Mouse (Mus musculus) ES-Bruce4 (cell line): ENCODE results near the gene Itgb6. TPM values are rescaled to one million over a fixed set of nuclear protein-coding genes. Genes with fewer than 3 reads are reported as not detected.

Experiments used
- H3K27ac ChIP-seq: 2 replicates; pipeline ENCODE4 v1.5.1; 2012; ENCODE audit warnings: low read length, inconsistent platforms; ENCODE audit not compliant: insufficient read depth
- H3K27me3 ChIP-seq: 2 replicates; pipeline ENCODE4 v1.6.1; 2012; ENCODE audit warnings: mild to moderate bottlenecking, low read length, inconsistent platforms; ENCODE audit not compliant: control insufficient read depth, poor library complexity, insufficient read depth, severe bottlenecking
- H3K36me3 ChIP-seq: 2 replicates; pipeline ENCODE4 v1.6.1; 2012; ENCODE audit warnings: inconsistent platforms, mild to moderate bottlenecking, low read length, moderate library complexity; ENCODE audit not compliant: control insufficient read depth, poor library complexity, insufficient read depth, severe bottlenecking
- H3K4me1 ChIP-seq: one replicate; pipeline ENCODE4 v1.8.1; 2011; ENCODE audit warnings: low read length; ENCODE audit not compliant: control insufficient read depth, insufficient read depth
- H3K4me3 ChIP-seq: 2 replicates; pipeline ENCODE4 v1.5.1; 2011; ENCODE audit warnings: low read depth, mild to moderate bottlenecking, low read length
- H3K9ac ChIP-seq: 2 replicates; pipeline ENCODE4 v1.6.1; 2012; ENCODE audit warnings: low read depth, mild to moderate bottlenecking, inconsistent platforms; ENCODE audit not compliant: poor library complexity, severe bottlenecking
- H3K9me3 ChIP-seq: replicated peaks from 2 replicates; pipeline ENCODE4 v1.6.1; 2012; ENCODE audit warnings: mild to moderate bottlenecking, low read length, inconsistent platforms; ENCODE audit not compliant: control insufficient read depth, poor library complexity, insufficient read depth, severe bottlenecking
- CTCF ChIP-seq: IDR thresholded peaks from one replicate; pipeline ENCODE4 v1.8.1; 2011; ENCODE audit warnings: low read depth, low read length
- EP300 ChIP-seq: IDR thresholded peaks from 2 replicates; pipeline ENCODE4 v1.6.1; 2011; ENCODE audit warnings: low read depth, low read length; ENCODE audit not compliant: insufficient read depth
- POLR2A ChIP-seq: IDR thresholded peaks from one replicate; pipeline ENCODE4 v1.8.1; 2011; ENCODE audit warnings: low read length; ENCODE audit not compliant: insufficient read depth
- polyA plus RNA-seq: library from polyadenylated mRNA; stranded (reverse); fragments of >200 nt; gene quantifications from 2 replicates; pipeline ENCODE4 v1.2.4, GENCODE M21; 2011; ENCODE audit warnings: low read depth; ENCODE audit not compliant: missing spikeins, insufficient read depth, insufficient read length

Itgb6 gene
- polyA plus RNA-seq, 1 experiment = 0.28 TPM

DNA sequence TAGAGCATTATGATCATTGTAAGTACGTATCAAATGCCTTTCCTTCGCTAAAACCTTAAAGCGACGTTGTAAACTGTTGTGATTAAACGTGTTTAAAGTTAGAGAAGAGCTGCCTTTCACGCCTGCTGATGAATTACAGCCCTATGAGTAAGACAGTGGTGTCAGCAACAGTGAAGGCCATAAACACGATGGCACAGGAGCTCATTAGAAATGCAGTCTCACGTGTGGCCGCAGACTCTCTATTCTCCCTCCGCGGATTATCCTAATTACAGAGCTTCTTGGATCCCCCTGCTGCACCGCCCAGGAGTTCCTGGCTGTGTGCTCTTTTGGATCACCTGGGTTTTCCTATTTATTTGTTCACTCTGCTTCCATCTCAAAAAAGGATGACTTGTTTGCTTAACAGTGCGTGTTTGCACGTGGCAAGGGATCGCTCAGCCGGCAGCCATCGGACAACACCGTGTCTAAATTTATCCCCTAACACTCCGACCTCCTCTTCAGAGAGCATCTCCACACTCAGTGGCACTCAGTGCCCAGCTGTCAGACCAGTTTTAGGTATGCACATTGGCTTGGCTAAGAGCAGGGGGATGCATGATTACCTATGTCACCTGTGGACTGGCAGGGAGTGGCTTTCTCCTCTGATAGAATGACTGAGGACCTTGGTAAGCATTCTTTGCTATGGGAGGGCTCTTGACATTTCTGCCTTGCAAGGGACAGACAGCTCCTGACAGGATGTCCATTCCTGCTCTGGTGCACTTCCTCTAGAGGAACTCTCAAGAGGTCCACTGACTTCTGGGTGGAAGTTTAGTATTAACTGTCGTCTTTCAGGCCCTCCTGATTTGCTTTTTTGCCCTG is 85.3 kb downstream of the Itgb6 start:
- H3K4me1 ChIP-seq = no peaks in the 10 kb centered on the region
- no peaks in the 10 kb centered on the region for H3K9me3 ChIP-seq
- no peaks in the 10 kb centered on the region for H3K36me3 ChIP-seq
- no peak for TF ChIP-seq POLR2A
- no peak for TF ChIP-seq EP300
- TF ChIP-seq CTCF = no peak
- no peaks in the 10 kb centered on the region; the same call in 1 of the 2 replicates for H3K27me3 ChIP-seq
- H3K4me3 ChIP-seq = no peak overlapping the region
- H3K27ac ChIP-seq = no peak overlapping the region
- no peak overlapping the region for H3K9ac ChIP-seq

DNA sequence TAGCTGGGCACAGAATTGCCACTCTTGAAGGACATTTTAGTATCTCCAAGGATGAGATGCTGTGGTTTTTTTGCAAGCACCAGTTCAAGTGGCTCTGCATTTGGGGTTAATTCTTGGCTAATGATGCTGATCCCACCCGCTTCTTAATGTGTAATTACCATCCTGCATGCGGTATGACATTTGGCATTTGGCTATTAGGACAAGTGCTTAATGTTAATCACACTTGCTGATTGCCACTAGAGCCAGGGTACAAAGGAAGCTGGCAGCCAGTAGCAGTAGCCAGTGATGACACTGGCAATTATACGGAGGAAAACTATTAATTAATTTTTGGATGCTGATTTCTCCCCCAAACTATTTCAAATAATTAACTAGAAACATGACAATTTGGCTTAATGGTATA is 86.0 kb downstream of the Itgb6 start:
- Histone ChIP-seq H3K27ac (no peak overlapping the region), H3K4me1 (no peaks in the 10 kb centered on the region), H3K9ac (no peak overlapping the region), H3K4me3 (no peak overlapping the region), H3K36me3 (no peaks in the 10 kb centered on the region), H3K27me3 (no peaks in the 10 kb centered on the region; the same call in 1 of the 2 replicates), H3K9me3 (no peaks in the 10 kb centered on the region)
- TF ChIP-seq CTCF (no peak), EP300 (no peak), POLR2A (no peak)

DNA sequence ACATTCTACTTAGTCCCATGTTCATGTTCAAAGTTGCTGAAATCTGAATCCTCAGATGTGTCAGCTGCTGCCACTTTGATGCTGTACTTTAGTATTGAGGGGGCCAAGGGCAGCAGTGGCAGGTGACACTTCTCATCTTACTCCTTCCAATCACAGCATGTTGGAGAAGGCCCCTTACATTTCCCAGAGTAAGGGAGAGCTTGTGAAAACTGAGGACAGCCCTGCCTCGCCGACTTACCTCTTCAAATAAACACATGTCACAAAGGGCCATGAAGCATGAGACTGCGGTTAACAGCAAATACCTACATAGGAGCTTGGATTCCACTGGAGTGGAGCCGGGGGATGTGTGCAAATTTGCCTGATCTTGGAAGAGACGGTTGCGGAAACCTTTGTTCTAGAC is 86.4 kb downstream of the Itgb6 start:
- Histone ChIP-seq H3K27me3 (no peaks in the 10 kb centered on the region; the same call in 1 of the 2 replicates), H3K9ac (no peak overlapping the region), H3K4me1 (no peaks in the 10 kb centered on the region), H3K4me3 (no peak overlapping the region), H3K27ac (no peak overlapping the region), H3K36me3 (no peaks in the 10 kb centered on the region), H3K9me3 (no peaks in the 10 kb centered on the region)
- TF ChIP-seq CTCF (no peak), EP300 (no peak), POLR2A (no peak)

DNA sequence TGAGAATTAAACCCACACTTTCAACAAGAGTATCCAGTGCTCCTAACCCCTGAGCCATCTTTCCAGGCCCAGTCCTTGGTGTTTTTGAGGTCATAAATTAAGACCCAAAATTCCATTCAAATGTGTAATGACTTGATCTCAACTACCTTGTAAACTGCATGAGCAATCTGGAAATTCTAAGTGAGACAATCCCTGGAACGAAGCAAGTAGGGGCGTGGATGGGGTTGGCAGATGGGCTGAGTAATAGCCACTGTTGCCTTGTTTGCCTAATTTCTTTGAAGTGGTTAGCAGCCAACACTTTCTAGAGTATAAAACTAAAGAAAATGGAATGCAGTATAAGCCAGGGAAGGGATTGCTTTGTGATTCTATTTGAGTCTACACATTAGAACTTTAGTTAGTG is 89.7 kb downstream of the Itgb6 start:
- H3K4me3 ChIP-seq = no peak overlapping the region
- TF ChIP-seq EP300 = no peak
- TF ChIP-seq CTCF = no peak
- TF ChIP-seq POLR2A = no peak
- no peak overlapping the region for H3K9ac ChIP-seq
- no peaks in the 10 kb centered on the region for H3K9me3 ChIP-seq
- no peaks in the 10 kb centered on the region; the same call in 1 of the 2 replicates for H3K27me3 ChIP-seq
- no peak overlapping the region for H3K27ac ChIP-seq
- no peaks in the 10 kb centered on the region for H3K4me1 ChIP-seq
- no peaks in the 10 kb centered on the region for H3K36me3 ChIP-seq

DNA sequence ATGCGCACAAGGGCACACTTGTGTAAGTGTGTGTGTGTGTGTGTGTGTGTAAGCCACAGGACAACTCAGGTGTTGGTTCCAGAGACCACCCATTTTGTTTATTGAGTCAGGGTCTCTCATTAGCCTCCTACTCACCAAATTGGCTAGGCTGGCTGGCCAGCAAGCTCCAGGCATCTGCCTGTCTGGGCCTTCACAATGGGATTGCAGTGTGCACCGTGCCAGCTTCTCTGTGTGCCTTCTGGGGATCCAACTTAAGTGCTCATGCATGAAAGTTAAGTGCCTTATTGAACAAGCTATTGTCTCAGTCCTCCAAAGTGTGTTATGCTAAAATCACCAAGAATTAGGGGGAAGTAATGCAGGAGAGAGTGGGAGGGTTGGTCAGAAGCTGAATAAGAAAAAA is 92.1 kb downstream of the Itgb6 start:
- H3K4me3 ChIP-seq = no peak overlapping the region
- no peaks in the 10 kb centered on the region for H3K36me3 ChIP-seq
- no peaks in the 10 kb centered on the region for H3K9me3 ChIP-seq
- no peak overlapping the region for H3K9ac ChIP-seq
- H3K4me1 ChIP-seq = no peaks in the 10 kb centered on the region
- TF ChIP-seq CTCF (no peak), POLR2A (no peak), EP300 (no peak)
- no peaks in the 10 kb centered on the region; the same call in 1 of the 2 replicates for H3K27me3 ChIP-seq
- H3K27ac ChIP-seq = no peak overlapping the region

DNA sequence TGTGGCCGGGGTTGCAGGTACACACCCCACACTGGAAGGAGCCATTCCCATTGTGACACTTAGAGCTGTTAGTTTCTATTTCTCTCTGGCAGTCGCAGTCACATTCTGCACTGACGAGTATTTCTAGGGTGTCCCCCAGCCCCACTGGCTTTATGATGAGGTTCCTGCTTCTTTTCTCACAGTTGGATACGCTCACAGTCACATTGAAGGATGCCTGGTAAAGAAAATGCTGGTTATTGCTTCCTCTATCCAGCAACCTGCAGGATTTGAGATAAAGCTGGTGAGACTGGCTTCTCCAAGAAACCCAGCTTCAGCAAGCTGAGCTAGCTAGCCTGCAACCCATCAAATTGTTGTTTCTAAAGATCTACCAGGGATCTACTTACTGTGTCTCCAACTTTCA is 94.5 kb downstream of the Itgb6 start:
- TF ChIP-seq POLR2A = no peak
- no peak for TF ChIP-seq EP300
- TF ChIP-seq CTCF = no peak
- Histone ChIP-seq H3K36me3 (no peaks in the 10 kb centered on the region), H3K4me3 (no peak overlapping the region), H3K27ac (no peak overlapping the region), H3K9ac (no peak overlapping the region), H3K9me3 (no peaks in the 10 kb centered on the region), H3K4me1 (no peaks in the 10 kb centered on the region), H3K27me3 (no peaks in the 10 kb centered on the region; the same call in 1 of the 2 replicates)
